21 mouse cellular contexts compared by ENCODE assay signal in genomic region chr17:8851846-8852245, GRCm38 (mm10).
A peak's percentile ranks its signal among the peaks of the same experiment; 100 is the strongest.
DNase-seq lines count a peak whose midpoint lies in the region; TF ChIP-seq lines count a peak whose summit lies in the region.
"Had no signal": no experiment of that assay in that cellular context is flagged by ENCODE, and none has a peak within 500 bp of the region (broad histone marks: within the 10 kb centered on the region; RNA-seq: fewer than 3 reads in every experiment).

No protein-coding gene starts in this region.

- no peak for TF ChIP-seq POLR2A in testis, adult 2 months (IDR thresholded peaks at IDR 0.05; ENCODE audit: control insufficient read depth, low read depth, low read length)

- H3K27me3 ChIP-seq in testis, adult 2 months (ENCODE audit: control insufficient read depth, insufficient read depth, low read length), result no peaks in the 10 kb centered on the region
- H3K27me3 ChIP-seq: embryonic facial prominence, embryonic 15.5 days had no signal

- H3K36me3 ChIP-seq in testis, adult 2 months (ENCODE audit: control insufficient read depth, insufficient read depth, low read length), result no peaks in the 10 kb centered on the region
- H3K36me3 ChIP-seq: embryonic facial prominence, embryonic 15.5 days; forebrain, embryonic 10.5 days; heart, embryonic 10.5 days; hindbrain, embryonic 12.5 days had no signal

- TF ChIP-seq CTCF in testis, adult 2 months (IDR thresholded peaks at IDR 0.05; ENCODE audit: control insufficient read depth, insufficient read depth, insufficient replicate concordance, low read depth, low read length), result no peak

- peak overlapping the region; percentile 62 for H3K4me3 ChIP-seq in testis, adult 2 months (ENCODE audit: control insufficient read depth, low read depth, low read length)
- H3K4me3 ChIP-seq: embryonic facial prominence, embryonic 15.5 days; erythroblast, embryonic 14.5 days; forebrain, embryonic 10.5 days; heart, embryonic 10.5 days; hindbrain, embryonic 12.5 days had no signal

- peaks cover 23% of the 10 kb centered on the region for H3K4me1 ChIP-seq in testis, adult 2 months (ENCODE audit: control insufficient read depth, insufficient read depth, low read length)

- DNase-seq in layer of hippocampus, adult 9-11 months, result peak; percentile 44
- no peak for DNase-seq in layer of hippocampus, postnatal 25 days (ENCODE audit: extremely low spot score in 1 of 2, low spot score in 1 of 2)
- DNase-seq in testis, postnatal 10 days (ENCODE audit: low spot score), result no peak
- DNase-seq in brain, adult 2 months (ENCODE audit: low read depth, low spot score), result peak; percentile 53
- peak; percentile 28 for DNase-seq in telencephalon, adult 2 months (ENCODE audit: low read depth, low spot score)
- DNase-seq: adrenal gland, adult 8-10 months; adrenal gland, postnatal 36 days; cerebellum, adult 11 months; cerebellum, adult 8-10 months; cerebellum, postnatal 14 days; embryo, embryonic 11 days; gastrocnemius, postnatal 10 days; heart, adult 18-20 months; heart, postnatal 10 days; heart, postnatal 4 days had no signal

- H3K27ac ChIP-seq in testis, adult 2 months (ENCODE audit: control insufficient read depth, insufficient read depth, low read depth, low read length), result no peak overlapping the region
- H3K27ac ChIP-seq: embryonic facial prominence, embryonic 15.5 days; forebrain, embryonic 10.5 days; heart, embryonic 10.5 days; hindbrain, embryonic 12.5 days had no signal

Comparison
In these comparisons a context has a peak if more than half of its experiments do, and no peak if none do; other contexts are left out.
1. DNase-seq: peak in layer of hippocampus, adult 9-11 months (single experiment), brain, adult 2 months (single experiment) and telencephalon, adult 2 months (single experiment); none in layer of hippocampus, postnatal 25 days (0 of 2) and testis, postnatal 10 days (single experiment).